Comparison of ENCODE assay signal across 8 mouse cellular contexts in genomic region chr2:180581002-180581401, GRCm38 (mm10). TPM values are rescaled to one million over a fixed set of nuclear protein-coding genes. Genes with fewer than 3 reads are reported as not detected.
DNase-seq lines count a peak whose midpoint lies in the region; ATAC-seq and TF ChIP-seq lines count a peak whose summit lies in the region.

Gene Mrgbp (plus strand): TSS chr2:180581304.

- peaks cover 5% of the 10 kb centered on the region; the same call in 1 of the 2 replicates for H3K36me3 ChIP-seq in intestine, postnatal 0 days (ENCODE audit: control insufficient read depth, insufficient read depth)

- WGBS in intestine, postnatal 0 days = 51% methylated on average over 3 of the region's 3 CpGs

- peaks cover 22% of the 10 kb centered on the region for H3K27me3 ChIP-seq in intestine, postnatal 0 days (replicated peaks; ENCODE audit: control insufficient read depth, insufficient read depth, low read length)

- peak within 1 kb of the TSS; percentile 28; the same call in 1 of the 2 replicates for H3K27ac ChIP-seq in layer of hippocampus, adult 2 months
- H3K27ac ChIP-seq in intestine, postnatal 0 days (ENCODE audit: low read depth, low read length) = no peak within 1 kb of the TSS

- no peak within 1 kb of the TSS; the same call in 1 of the 2 replicates for H3K9ac ChIP-seq in intestine, postnatal 0 days (ENCODE audit: low read depth, low read length)

- H3K9me3 ChIP-seq in intestine, postnatal 0 days (ENCODE audit: control insufficient read depth) = no peaks in the 10 kb centered on the region

- no peak for DNase-seq in layer of hippocampus, adult 2 months (ENCODE audit: low spot score in 2 of 2)
- no peak for DNase-seq in layer of hippocampus, adult 9-11 months
- DNase-seq in adrenal gland, postnatal 10 days = peak; percentile 62
- DNase-seq in heart, adult 11 months = peak; percentile 94
- DNase-seq in lung, postnatal 36 days = peak; percentile 62
- no peak for DNase-seq in embryo, embryonic 10.5 days (ENCODE audit: low spot score)
- no peak for DNase-seq in right cerebral cortex, postnatal 36 days (ENCODE audit: low spot score in 2 of 2)

- peak; percentile 11; the same call in 1 of the 2 replicates for ATAC-seq in intestine, postnatal 0 days

- H3K4me3 ChIP-seq in layer of hippocampus, adult 2 months = no peak within 1 kb of the TSS
- H3K4me3 ChIP-seq in intestine, postnatal 0 days (ENCODE audit: low read depth, low read length) = no peak within 1 kb of the TSS

- H3K4me1 ChIP-seq in intestine, postnatal 0 days (replicated peaks; ENCODE audit: control insufficient read depth, insufficient read depth, low read length) = 0 out of 2 replicates have a peak, but pooled peaks cover 3% of the 10 kb centered on the region

- 0 out of 2 replicates have a peak within 1 kb of the TSS, but pooled peaks have one; percentile 98 for H3K4me2 ChIP-seq in intestine, postnatal 0 days (replicated peaks; ENCODE audit: low read depth)

- no peak for TF ChIP-seq CTCF in layer of hippocampus, adult 2 months (conservative IDR thresholded peaks at IDR 0.05)
- TF ChIP-seq CTCF in intestine, postnatal 0 days (IDR thresholded peaks at IDR 0.05; ENCODE audit: low read depth) = no peak

RNA-seq across cellular contexts. Expression of gene Mrgbp, which starts in this region (rescaled TPM):
- total RNA-seq in layer of hippocampus, adult 2 months (2021) = 10 to 100 TPM; 19.4 to 23.4 TPM
- 10 to 100 TPM; 21.0 to 26.8 TPM for total RNA-seq in adrenal gland, postnatal 10 days (2021)
- polyA plus RNA-seq in intestine, postnatal 0 days (2015; fragmentation: Nextera tagmentation; extraction: Ambion mirVana) = 10.7 and 10.8 TPM in 2 replicates

Comparison
In these comparisons a context has a peak if more than half of its experiments do, and no peak if none do; other contexts are left out.
1. DNase-seq: peak in adrenal gland, postnatal 10 days (single experiment), heart, adult 11 months (single experiment) and lung, postnatal 36 days (single experiment); none in layer of hippocampus, adult 2 months (0 of 2), layer of hippocampus, adult 9-11 months (single experiment), embryo, embryonic 10.5 days (single experiment) and right cerebral cortex, postnatal 36 days (0 of 2).